Mouse (Mus musculus): Measurements from ENCODE around the gene Mdga1.

GRCm38 (mm10) chr17:29993488-29993887 is 23.6 kb upstream of the Mdga1 start:
- TF ChIP-seq CTCF (IDR thresholded peaks at IDR 0.05; ENCODE audit: low read depth) (no peak), EP300 (IDR thresholded peaks at IDR 0.05; ENCODE audit: low read depth) (no peak)
